Mouse (Mus musculus): ENCODE results near the gene Hgd. TPM values are rescaled to one million over a fixed set of nuclear protein-coding genes. Genes with fewer than 3 reads are reported as not detected.
A peak's percentile ranks its signal among the peaks of the same experiment; 100 is the strongest.

The Hgd gene
- polyA plus RNA-seq, 1 experiment: not detected

DNA sequence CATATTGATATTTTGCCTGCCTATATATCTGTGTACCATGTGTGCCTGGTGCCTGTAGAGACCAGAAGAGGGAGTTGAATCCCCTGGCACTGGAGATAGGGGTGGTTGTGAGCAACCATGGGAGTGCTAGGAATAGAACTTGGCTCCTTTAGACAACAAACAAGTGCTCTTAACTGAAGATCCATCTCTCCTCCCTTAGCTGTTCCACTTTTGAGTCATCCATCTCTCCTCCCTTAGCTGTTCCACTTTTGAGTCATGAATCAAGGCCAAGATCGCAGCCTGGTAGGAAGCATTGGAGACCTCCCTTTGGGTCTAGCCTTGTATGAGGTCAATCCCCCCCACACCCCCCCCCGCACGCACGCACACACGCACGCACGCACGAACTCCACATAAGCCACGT, 34.6 kb downstream of the Hgd start:
- H3K9me3 ChIP-seq (ENCODE audit: control insufficient read depth, low read length): no peaks in the 10 kb centered on the region
- H3K4me1 ChIP-seq (ENCODE audit: control insufficient read depth): no peaks in the 10 kb centered on the region
- H3K4me3 ChIP-seq (replicated peaks): no peak overlapping the region
- H3K27me3 ChIP-seq (ENCODE audit: control insufficient read depth): no peaks in the 10 kb centered on the region
- H3K36me3 ChIP-seq (ENCODE audit: control insufficient read depth): no peaks in the 10 kb centered on the region; the same call in 1 of the 2 replicates
- no peak for TF ChIP-seq GATA1 (IDR thresholded peaks at IDR 0.05; ENCODE audit: low read length)
- TF ChIP-seq TAL1 (IDR thresholded peaks at IDR 0.05; ENCODE audit: low read length): no peak

DNA sequence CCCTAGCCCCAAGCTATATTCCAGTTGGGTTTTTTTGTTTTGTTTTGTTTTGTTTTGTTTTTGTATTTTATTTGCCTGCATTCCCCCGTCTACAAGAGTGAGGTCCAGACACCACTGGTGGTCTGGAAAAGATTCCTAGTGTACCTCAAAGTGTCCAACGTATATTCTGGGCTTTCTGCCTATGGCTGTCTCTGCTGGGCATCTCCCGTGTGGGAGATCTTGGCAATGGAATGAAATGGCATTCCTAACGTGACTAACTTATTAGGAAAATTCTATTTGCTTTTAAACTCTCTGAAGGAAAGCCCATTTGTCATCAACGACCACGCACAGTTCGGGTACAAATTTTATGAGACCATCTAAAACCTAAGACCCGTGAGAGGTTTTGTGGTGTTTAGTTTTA, 35.5 kb downstream of the Hgd start:
- H3K4me3 ChIP-seq (replicated peaks): no peak overlapping the region
- no peaks in the 10 kb centered on the region; the same call in 1 of the 2 replicates for H3K36me3 ChIP-seq (ENCODE audit: control insufficient read depth)
- H3K9me3 ChIP-seq (ENCODE audit: control insufficient read depth, low read length): no peaks in the 10 kb centered on the region
- no peaks in the 10 kb centered on the region for H3K27me3 ChIP-seq (ENCODE audit: control insufficient read depth)
- H3K4me1 ChIP-seq (ENCODE audit: control insufficient read depth): no peaks in the 10 kb centered on the region
- no peak for TF ChIP-seq TAL1 (IDR thresholded peaks at IDR 0.05; ENCODE audit: low read length)
- no peak for TF ChIP-seq GATA1 (IDR thresholded peaks at IDR 0.05; ENCODE audit: low read length)

DNA sequence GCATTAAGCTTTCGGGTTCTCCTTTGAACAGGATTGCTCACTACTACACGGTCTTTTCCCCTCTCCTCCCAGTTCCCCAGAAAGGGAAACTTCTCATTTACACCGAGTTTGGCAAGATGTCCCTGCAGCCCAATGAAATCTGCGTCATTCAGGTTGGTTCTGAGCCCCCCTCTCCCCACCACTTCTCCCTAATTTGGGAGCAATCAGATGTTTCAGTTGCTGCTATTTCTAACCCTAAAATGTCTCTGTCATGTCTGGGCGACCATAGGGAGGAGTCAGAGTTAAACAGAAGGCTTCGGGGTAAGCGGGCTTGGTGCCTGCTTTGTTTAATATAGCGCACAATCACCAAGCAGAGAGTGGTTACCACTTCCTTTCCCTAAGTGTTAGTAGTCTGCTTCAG, 36.2 kb downstream of the Hgd start:
- no peaks in the 10 kb centered on the region; the same call in 1 of the 2 replicates for H3K36me3 ChIP-seq (ENCODE audit: control insufficient read depth)
- no peak overlapping the region for H3K4me3 ChIP-seq (replicated peaks)
- TF ChIP-seq TAL1 (IDR thresholded peaks at IDR 0.05; ENCODE audit: low read length) (no peak), GATA1 (IDR thresholded peaks at IDR 0.05; ENCODE audit: low read length) (no peak)
- no peaks in the 10 kb centered on the region for H3K27me3 ChIP-seq (ENCODE audit: control insufficient read depth)
- no peaks in the 10 kb centered on the region for H3K4me1 ChIP-seq (ENCODE audit: control insufficient read depth)
- no peaks in the 10 kb centered on the region for H3K9me3 ChIP-seq (ENCODE audit: control insufficient read depth, low read length)

DNA sequence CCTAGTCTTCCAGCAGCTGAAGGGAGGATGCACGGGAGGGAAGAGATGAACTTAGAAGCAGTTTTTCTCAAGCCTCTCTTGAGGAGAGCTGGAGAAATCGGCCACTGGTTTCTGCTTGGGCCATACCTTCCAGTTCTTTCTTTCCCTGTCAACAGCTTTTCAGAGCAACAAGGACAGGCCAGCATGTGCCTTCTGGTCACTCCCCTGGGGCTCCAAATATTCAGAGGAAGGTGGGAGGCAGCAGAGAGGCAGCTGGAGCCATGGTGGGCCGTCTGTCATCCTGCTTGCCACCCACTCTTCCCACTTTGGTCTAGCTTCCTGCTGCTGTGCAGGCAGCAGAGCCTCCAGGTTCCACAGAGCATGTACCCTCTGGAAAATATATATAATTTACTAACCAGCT, 37.7 kb downstream of the Hgd start:
- Histone ChIP-seq H3K36me3 (ENCODE audit: control insufficient read depth) (no peaks in the 10 kb centered on the region; the same call in 1 of the 2 replicates), H3K4me3 (replicated peaks) (no peak overlapping the region), H3K4me1 (ENCODE audit: control insufficient read depth) (no peaks in the 10 kb centered on the region), H3K27me3 (ENCODE audit: control insufficient read depth) (no peaks in the 10 kb centered on the region), H3K9me3 (ENCODE audit: control insufficient read depth, low read length) (no peaks in the 10 kb centered on the region)
- TF ChIP-seq GATA1 (IDR thresholded peaks at IDR 0.05; ENCODE audit: low read length) (no peak), TAL1 (IDR thresholded peaks at IDR 0.05; ENCODE audit: low read length) (no peak)

DNA sequence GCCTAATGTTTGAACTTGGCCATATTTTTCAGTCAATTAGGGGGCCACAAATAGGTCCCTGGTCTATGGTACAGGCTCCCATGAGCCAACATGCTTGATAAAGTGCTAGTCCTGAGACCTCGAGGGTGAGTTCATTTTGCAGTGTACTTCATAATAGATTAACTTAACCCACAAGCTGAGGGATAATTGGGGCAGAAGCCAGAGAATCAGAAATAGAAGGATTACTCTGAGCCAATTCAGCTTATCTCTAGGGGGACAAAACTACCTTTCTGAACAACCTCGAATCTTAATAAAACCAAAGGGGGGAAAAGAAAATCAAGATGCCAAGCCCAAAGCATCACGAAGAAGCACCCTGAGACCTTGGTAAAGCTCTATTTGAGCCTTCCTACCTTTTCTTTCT, 42.5 kb downstream of the Hgd start:
- TF ChIP-seq TAL1 (IDR thresholded peaks at IDR 0.05; ENCODE audit: low read length) (no peak), GATA1 (IDR thresholded peaks at IDR 0.05; ENCODE audit: low read length) (no peak)
- H3K36me3 ChIP-seq (ENCODE audit: control insufficient read depth): no peaks in the 10 kb centered on the region; the same call in 1 of the 2 replicates
- no peak overlapping the region for H3K4me3 ChIP-seq (replicated peaks)
- no peaks in the 10 kb centered on the region for H3K27me3 ChIP-seq (ENCODE audit: control insufficient read depth)
- no peaks in the 10 kb centered on the region for H3K9me3 ChIP-seq (ENCODE audit: control insufficient read depth, low read length)
- H3K4me1 ChIP-seq (ENCODE audit: control insufficient read depth): no peaks in the 10 kb centered on the region

DNA sequence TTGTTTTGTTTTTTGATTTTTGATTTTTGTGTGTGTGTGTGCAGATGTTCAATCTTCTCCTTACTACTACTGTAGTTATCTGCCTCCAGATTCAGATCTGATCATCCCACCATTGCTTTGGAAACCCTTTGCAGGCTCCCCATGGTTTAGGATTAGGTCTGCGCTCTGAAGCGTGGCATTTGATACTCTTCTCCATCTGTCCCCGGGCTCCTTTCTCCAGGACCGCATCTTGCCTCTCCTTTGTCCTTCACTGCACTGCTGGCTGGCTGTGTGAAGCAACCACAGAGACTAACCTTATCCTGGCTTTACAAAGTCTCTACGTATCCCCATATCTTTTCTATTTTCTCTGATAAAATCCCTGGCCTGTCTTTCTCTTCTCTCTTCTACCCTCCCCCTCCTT, 43.0 kb downstream of the Hgd start:
- no peaks in the 10 kb centered on the region; the same call in 1 of the 2 replicates for H3K36me3 ChIP-seq (ENCODE audit: control insufficient read depth)
- no peaks in the 10 kb centered on the region for H3K4me1 ChIP-seq (ENCODE audit: control insufficient read depth)
- no peaks in the 10 kb centered on the region for H3K9me3 ChIP-seq (ENCODE audit: control insufficient read depth, low read length)
- TF ChIP-seq GATA1 (IDR thresholded peaks at IDR 0.05; ENCODE audit: low read length) (no peak), TAL1 (IDR thresholded peaks at IDR 0.05; ENCODE audit: low read length) (no peak)
- no peaks in the 10 kb centered on the region for H3K27me3 ChIP-seq (ENCODE audit: control insufficient read depth)
- H3K4me3 ChIP-seq (replicated peaks): no peak overlapping the region

DNA sequence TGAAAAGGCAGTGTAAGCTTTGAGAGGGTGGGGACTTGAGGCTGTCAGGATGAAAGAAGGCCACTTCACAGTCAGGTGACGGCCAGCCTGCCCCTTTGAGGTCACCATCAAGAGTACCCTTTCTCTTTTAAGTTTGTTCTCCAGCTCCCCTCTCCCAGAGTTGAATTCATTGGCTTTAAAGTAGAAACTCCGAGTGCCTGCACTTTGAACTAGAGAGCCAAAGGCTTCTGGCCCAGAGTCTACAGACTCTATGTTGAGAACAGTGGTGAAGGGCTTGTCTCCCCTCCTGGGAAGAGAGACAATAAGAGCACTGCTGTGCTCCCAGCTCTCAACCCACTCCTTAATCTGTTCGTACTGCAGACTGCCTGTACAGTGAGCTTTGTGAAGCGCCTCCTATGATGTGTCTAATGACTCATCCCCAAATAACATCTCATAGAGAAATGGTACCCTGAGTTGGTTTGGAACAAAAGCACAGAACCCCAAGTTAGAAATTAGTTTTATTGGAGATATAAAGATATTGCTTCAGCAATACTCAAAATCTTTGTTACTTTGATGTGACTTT, 46.5 kb downstream of the Hgd start:
- no peak overlapping the region for H3K4me3 ChIP-seq (replicated peaks)
- H3K36me3 ChIP-seq (ENCODE audit: control insufficient read depth): no peaks in the 10 kb centered on the region; the same call in 1 of the 2 replicates

DNA sequence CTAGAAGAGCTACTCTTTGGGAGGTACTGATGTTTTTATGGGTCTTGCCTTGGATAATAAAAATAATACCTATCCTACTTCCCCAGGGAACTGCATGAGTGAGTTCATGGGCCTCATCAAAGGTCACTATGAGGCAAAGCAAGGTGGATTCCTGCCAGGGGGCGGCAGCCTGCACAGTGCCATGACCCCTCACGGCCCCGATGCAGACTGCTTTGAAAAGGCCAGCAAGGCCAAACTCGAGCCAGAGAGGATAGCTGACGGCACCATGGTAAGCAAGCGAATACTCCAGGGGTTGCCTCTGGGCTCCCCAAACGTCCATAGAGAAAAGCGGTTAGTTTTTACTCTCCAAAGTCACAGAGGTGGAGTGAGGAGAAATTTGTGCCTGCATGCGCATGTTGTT, 48.4 kb downstream of the Hgd start:
- Histone ChIP-seq H3K36me3 (ENCODE audit: control insufficient read depth) (no peaks in the 10 kb centered on the region; the same call in 1 of the 2 replicates), H3K27me3 (ENCODE audit: control insufficient read depth) (no peaks in the 10 kb centered on the region), H3K9me3 (ENCODE audit: control insufficient read depth, low read length) (no peaks in the 10 kb centered on the region), H3K4me1 (ENCODE audit: control insufficient read depth) (no peaks in the 10 kb centered on the region), H3K4me3 (replicated peaks) (no peak overlapping the region)
- no peak for TF ChIP-seq TAL1 (IDR thresholded peaks at IDR 0.05; ENCODE audit: low read length)
- TF ChIP-seq GATA1 (IDR thresholded peaks at IDR 0.05; ENCODE audit: low read length): no peak

More for the DNA sequence above, 46.5 kb downstream of the Hgd start:
- no peaks in the 10 kb centered on the region for H3K27me3 ChIP-seq (ENCODE audit: control insufficient read depth)
- TF ChIP-seq GATA1 (IDR thresholded peaks at IDR 0.05; ENCODE audit: low read length) (no peak), TAL1 (IDR thresholded peaks at IDR 0.05; ENCODE audit: low read length) (no peak)
- H3K9me3 ChIP-seq (ENCODE audit: control insufficient read depth, low read length): no peaks in the 10 kb centered on the region
- H3K4me1 ChIP-seq (ENCODE audit: control insufficient read depth): no peaks in the 10 kb centered on the region

DNA sequence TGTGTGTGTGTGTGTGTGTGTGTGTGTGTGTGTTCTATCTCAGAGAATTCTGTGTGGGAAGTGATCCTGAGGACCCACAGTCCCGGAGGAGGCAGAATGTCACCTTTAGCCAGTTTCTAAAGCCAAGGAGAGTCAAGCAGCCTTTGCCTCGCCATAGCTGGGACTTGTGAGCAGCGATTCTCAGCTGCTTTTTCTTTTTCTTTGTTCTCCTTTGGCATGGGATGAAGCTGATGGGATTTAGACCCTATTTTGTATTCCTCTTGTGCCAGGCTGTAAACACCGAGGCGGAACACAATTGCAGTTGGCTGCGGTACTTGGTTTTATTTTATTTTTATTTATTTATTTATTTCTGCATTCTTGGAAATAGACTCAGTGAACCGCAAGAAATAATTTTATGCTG, 49.1 kb downstream of the Hgd start:
- H3K36me3 ChIP-seq (ENCODE audit: control insufficient read depth): no peaks in the 10 kb centered on the region; the same call in 1 of the 2 replicates
- peaks cover under 1% of the 10 kb centered on the region; the same call in 1 of the 2 replicates for H3K4me1 ChIP-seq (ENCODE audit: control insufficient read depth)
- H3K9me3 ChIP-seq (ENCODE audit: control insufficient read depth, low read length): no peaks in the 10 kb centered on the region
- TF ChIP-seq TAL1 (IDR thresholded peaks at IDR 0.05; ENCODE audit: low read length): no peak
- TF ChIP-seq GATA1 (IDR thresholded peaks at IDR 0.05; ENCODE audit: low read length): no peak
- H3K4me3 ChIP-seq (replicated peaks): no peak overlapping the region
- H3K27me3 ChIP-seq (ENCODE audit: control insufficient read depth): no peaks in the 10 kb centered on the region

DNA sequence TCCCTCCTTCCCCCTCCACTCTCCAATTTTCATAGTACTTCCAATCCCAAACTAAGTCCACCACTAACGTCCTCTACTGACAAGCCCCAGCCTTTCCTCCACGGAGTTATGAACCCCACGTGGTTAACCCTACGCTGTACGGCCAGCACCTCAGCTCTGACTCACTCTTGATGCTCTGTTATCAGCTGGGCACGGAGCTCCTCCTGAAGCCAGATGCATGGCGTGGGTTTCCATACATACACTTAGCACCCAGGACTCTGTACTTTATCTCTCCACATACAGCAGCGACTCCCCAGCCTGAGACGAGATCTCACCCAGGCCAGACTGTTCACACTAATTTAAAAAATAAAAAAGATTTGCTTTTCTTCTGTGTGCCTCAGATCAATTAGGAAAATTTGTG, 54.6 kb downstream of the Hgd start:
- TF ChIP-seq GATA1 (IDR thresholded peaks at IDR 0.05; ENCODE audit: low read length) (peak; percentile 16; the same call in 1 of the 2 replicates), TAL1 (IDR thresholded peaks at IDR 0.05; ENCODE audit: low read length) (0 out of 3 replicates have a peak, but pooled peaks have one; percentile 32)
- Histone ChIP-seq H3K36me3 (ENCODE audit: control insufficient read depth) (no peaks in the 10 kb centered on the region), H3K4me3 (replicated peaks) (peak overlapping the region; percentile 36)

More for the DNA sequence above, 54.6 kb downstream of the Hgd start:
- no peaks in the 10 kb centered on the region for H3K9me3 ChIP-seq (ENCODE audit: control insufficient read depth, low read length)
- H3K27me3 ChIP-seq (ENCODE audit: control insufficient read depth): no peaks in the 10 kb centered on the region
- peaks cover 16% of the 10 kb centered on the region for H3K4me1 ChIP-seq (ENCODE audit: control insufficient read depth)
